Mouse (Mus musculus): ENCODE measurements around the gene Il4ra. TPM values are rescaled to one million over a fixed set of nuclear protein-coding genes. Genes with fewer than 3 reads are reported as not detected.

The Il4ra gene
- total RNA-seq (2023), result 51.5 and 57.2 TPM in 2 replicates

DNA sequence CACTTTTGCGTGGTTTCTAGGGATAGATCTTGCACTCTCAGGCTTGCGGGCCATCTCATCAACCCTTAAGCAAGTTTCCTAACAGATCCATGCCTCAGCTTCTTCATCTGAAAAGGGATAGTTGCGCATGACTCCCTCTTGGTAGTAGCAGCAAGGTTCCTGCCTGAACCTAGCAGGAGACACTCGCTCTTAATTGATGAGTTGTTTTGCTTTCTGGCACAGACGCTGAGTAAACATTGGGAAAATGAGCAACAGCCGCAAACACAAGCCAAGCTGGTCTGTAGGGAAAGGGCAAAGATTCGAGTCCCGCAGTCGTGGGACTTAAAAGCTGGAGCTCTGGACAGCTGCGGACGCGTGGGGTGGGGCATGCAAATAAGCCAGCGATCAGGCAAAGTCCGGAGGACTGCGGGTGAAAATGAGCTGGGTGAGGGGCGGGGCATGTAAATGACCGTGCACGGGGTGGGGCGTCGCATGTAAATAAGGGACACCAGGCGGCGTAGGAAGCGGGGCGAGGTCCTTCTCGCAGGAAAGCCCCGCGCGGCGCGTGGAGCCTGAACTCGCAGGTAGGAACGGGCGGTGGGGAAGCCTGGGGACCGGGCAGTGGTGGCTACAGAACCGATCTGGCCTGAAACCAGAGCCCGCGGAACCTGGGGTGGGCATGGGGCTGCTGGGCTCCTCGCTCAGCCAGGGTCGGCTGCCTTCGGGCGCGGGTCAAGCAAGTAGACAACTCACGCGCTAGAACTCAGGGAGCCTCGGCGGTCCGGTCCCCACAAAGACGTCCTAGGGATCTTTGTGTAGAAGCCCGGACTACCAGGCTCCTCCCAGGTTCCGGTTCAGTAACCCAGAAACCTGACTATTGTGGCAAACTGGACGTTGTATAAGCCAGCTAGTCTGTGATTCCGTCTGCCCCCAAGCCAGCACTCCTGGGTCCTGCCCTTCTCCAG is at the start of gene Il4ra:
Gene Il4ra, plus strand, starts transcription at position 355 of the 944 bp plus-strand sequence.

DNA sequence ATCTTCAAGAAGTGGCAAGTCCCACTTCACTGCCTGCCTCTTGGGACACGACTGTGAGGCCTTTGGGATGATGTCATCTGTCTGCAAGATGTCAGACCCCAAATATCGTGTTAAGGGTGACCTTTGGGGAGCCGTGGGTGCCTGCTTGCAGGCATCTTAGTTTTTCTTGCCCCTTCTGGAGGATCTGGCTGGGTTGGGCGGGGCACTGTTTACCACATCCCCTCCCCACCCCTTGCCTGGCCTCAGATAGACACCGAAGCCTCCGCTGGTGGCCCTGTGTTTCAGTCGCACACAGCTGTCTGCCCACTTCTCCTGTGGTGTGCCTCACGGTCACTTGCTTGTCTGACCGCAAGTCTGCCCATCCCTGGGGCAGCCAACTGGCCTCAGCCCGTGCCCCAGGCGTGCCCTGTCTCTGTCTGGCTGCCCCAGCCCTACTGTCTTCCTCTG is 51.3 kb downstream of the Il4ra start, which contains the start of gene Il21r:
Gene Il21r, plus strand, starts transcription at position 245 of the 447 bp plus-strand sequence.

Other genes starting within 250 kb of the Il4ra start
- 2.4 and 4.5 TPM in 2 replicates for gene Kdm8, start 107.4 kb upstream of the Il4ra start, total RNA-seq (2023)
- 13.8 and 16.2 TPM in 2 replicates for gene Nsmce1, start 60.5 kb upstream of the Il4ra start, total RNA-seq (2023)
- 2.0 and 3.5 TPM in 2 replicates for gene Il21r, start 51.3 kb downstream of the Il4ra start, total RNA-seq (2023)
- gene Gtf3c1, start 155.7 kb downstream of the Il4ra start, total RNA-seq (2023), result 38.9 and 46.4 TPM in 2 replicates
- gene D430042O09Rik, start 155.8 kb downstream of the Il4ra start, total RNA-seq (2023), result 19.8 and 21.3 TPM in 2 replicates

All from neutrophil, adult 65 days (primary cell).